Mouse (Mus musculus): ENCODE results near the gene Kifc1. TPM values are rescaled to one million over a fixed set of nuclear protein-coding genes. Genes with fewer than 3 reads are reported as not detected.

Kifc1 gene
- polyA plus RNA-seq, 1 experiment from 2014 or later, result 8.1 TPM

DNA sequence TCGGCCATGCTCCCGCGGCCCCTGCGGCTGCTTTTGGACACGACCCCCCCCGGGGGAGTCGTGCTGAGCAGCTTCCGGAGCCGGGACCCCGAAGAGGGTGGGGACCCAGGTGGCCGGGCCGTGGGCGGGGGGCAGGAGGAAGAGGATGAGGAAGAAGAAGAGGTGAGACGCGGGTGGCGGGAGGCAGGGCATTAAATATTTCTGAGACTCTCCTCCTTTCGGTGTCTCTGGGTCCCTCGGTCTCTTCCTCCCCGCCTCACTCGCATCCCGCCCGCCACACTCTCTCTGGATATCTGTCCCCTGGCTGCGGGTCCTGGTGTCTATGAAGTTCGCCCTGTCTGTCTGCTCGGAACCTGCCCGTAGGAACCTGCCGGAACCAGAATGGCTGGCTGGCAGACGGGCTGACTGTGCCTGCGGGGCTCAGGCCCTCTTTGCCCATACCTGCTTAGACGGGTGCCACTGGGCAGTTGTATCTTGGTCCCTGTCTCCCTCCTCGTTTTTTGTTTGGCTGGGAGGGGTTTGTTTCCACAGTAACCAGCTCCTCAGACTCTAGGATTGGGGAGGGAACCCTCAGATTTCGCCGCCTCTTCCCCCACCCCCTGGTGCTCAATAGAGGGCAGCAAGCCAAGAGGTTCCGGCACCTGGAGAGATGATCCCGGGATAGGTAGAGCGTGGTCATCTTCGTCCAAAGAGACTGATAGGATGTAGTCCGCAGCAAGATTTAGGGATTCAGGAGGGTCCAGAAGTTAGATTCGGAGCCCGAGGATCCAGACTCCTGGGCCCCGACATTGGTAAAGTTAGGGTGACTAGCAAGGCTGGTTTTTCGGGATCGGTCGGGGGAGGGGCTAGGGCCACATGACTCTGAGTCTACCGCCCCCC lies 40.1 kb upstream of the Kifc1 start:
- Histone ChIP-seq H3K27me3 (ENCODE audit: control insufficient read depth, insufficient read depth, low read length) (no peaks in the 10 kb centered on the region), H3K4me2 (peak overlapping the region; percentile 98), H3K9me3 (replicated peaks; ENCODE audit: control insufficient read depth, low read length) (no peaks in the 10 kb centered on the region), H3K4me1 (ENCODE audit: control insufficient read depth, insufficient read depth, low read length) (peaks cover 15% of the 10 kb centered on the region), H3K4me3 (ENCODE audit: low read depth, low read length) (peak overlapping the region; percentile 94), H3K27ac (ENCODE audit: low read depth, low read length) (peak overlapping the region; percentile 98), H3K36me3 (ENCODE audit: control insufficient read depth, insufficient read depth, low read length) (peaks cover 16% of the 10 kb centered on the region), H3K9ac (ENCODE audit: low read depth, low read length) (peak overlapping the region; percentile 91)
- WGBS (ENCODE audit: insufficient replicate concordance), result under 1% methylated on average over 44 of the region's 45 CpGs
- ATAC-seq (replicated peaks; ENCODE audit: insufficient number of reproducible peaks, low FRiP score, low TSS enrichment), result no peak

GRCm38 (mm10) chr17:33929371-33930279 lies 39.2 kb upstream of the Kifc1 start, which contains the start of gene Rgl2:
Rgl2 (plus strand) TSS chr17:33929543.
- H3K9me3 ChIP-seq (replicated peaks; ENCODE audit: control insufficient read depth, low read length), result no peaks in the 10 kb centered on the region
- peak within 1 kb of the TSS; percentile 98 for H3K27ac ChIP-seq (ENCODE audit: low read depth, low read length)
- ATAC-seq (replicated peaks; ENCODE audit: insufficient number of reproducible peaks, low FRiP score, low TSS enrichment), result peak; percentile 66
- H3K4me1 ChIP-seq (ENCODE audit: control insufficient read depth, insufficient read depth, low read length), result peaks cover 15% of the 10 kb centered on the region
- H3K9ac ChIP-seq (ENCODE audit: low read depth, low read length), result peak within 1 kb of the TSS; percentile 91
- H3K36me3 ChIP-seq (ENCODE audit: control insufficient read depth, insufficient read depth, low read length), result peaks cover 14% of the 10 kb centered on the region
- under 1% methylated on average over 73 of the region's 80 CpGs for WGBS (ENCODE audit: insufficient replicate concordance)
- no peaks in the 10 kb centered on the region for H3K27me3 ChIP-seq (ENCODE audit: control insufficient read depth, insufficient read depth, low read length)
- peak within 1 kb of the TSS; percentile 98 for H3K4me2 ChIP-seq
- H3K4me3 ChIP-seq (ENCODE audit: low read depth, low read length), result peak within 1 kb of the TSS; percentile 94

DNA sequence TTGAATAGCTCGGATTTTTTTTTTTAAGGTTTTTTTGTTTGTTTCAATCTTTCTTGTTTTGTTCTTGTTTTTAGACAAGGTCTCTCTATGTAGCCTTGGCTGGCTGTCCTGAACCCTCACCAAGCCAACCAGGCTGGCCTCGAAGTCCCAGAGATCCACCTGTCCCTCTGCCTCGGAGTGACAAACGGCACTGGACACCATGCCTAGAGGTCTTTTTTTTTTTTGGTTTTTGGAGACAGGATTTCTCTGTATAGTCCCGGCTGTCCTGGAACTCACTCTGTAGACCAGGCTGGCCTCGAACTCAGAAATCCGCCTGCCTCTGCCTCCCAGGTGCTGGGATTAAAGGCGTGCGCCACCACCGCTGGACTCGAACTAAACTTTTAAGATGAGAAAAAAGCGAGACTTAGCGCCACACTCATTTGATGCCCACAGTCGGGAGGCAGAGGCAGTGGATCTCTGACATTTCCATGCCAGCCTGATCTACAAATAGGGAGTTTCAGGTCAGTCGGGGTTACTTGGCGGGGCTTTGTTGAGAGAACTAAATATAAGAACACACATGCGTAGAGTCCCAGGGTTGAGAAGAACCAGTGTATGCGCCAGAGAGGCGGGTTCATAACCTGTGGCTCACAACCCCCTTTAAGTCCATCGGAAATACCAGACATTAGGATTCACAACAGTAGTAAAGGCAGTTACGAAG lies 37.9 kb upstream of the Kifc1 start:
- Histone ChIP-seq H3K27ac (ENCODE audit: low read depth, low read length) (no peak overlapping the region), H3K4me2 (peak overlapping the region; percentile 98)
- 58% methylated on average over 21 of the region's 21 CpGs for WGBS (ENCODE audit: insufficient replicate concordance)

GRCm38 (mm10) chr17:33926207-33926932 lies 35.9 kb upstream of the Kifc1 start:
- WGBS (ENCODE audit: insufficient replicate concordance), result 78% methylated on average over 17 of the region's 17 CpGs
- peaks cover 13% of the 10 kb centered on the region for H3K4me1 ChIP-seq (ENCODE audit: control insufficient read depth, insufficient read depth, low read length)
- no peaks in the 10 kb centered on the region for H3K9me3 ChIP-seq (replicated peaks; ENCODE audit: control insufficient read depth, low read length)
- no peak overlapping the region for H3K4me3 ChIP-seq (ENCODE audit: low read depth, low read length)
- H3K9ac ChIP-seq (ENCODE audit: low read depth, low read length), result no peak overlapping the region
- H3K27ac ChIP-seq (ENCODE audit: low read depth, low read length), result no peak overlapping the region
- no peak overlapping the region for H3K4me2 ChIP-seq
- no peak for ATAC-seq (replicated peaks; ENCODE audit: insufficient number of reproducible peaks, low FRiP score, low TSS enrichment)
- no peaks in the 10 kb centered on the region for H3K27me3 ChIP-seq (ENCODE audit: control insufficient read depth, insufficient read depth, low read length)
- no peaks in the 10 kb centered on the region; the same call in 1 of the 2 replicates for H3K36me3 ChIP-seq (ENCODE audit: control insufficient read depth, insufficient read depth, low read length)

More for the DNA sequence above, 37.9 kb upstream of the Kifc1 start:
- H3K9ac ChIP-seq (ENCODE audit: low read depth, low read length), result peak overlapping the region; percentile 91
- peaks cover 7% of the 10 kb centered on the region; the same call in 1 of the 2 replicates for H3K36me3 ChIP-seq (ENCODE audit: control insufficient read depth, insufficient read depth, low read length)
- no peak for ATAC-seq (replicated peaks; ENCODE audit: insufficient number of reproducible peaks, low FRiP score, low TSS enrichment)
- H3K4me3 ChIP-seq (ENCODE audit: low read depth, low read length), result peak overlapping the region; percentile 94
- H3K9me3 ChIP-seq (replicated peaks; ENCODE audit: control insufficient read depth, low read length), result no peaks in the 10 kb centered on the region
- peaks cover 15% of the 10 kb centered on the region for H3K4me1 ChIP-seq (ENCODE audit: control insufficient read depth, insufficient read depth, low read length)
- no peaks in the 10 kb centered on the region for H3K27me3 ChIP-seq (ENCODE audit: control insufficient read depth, insufficient read depth, low read length)

DNA sequence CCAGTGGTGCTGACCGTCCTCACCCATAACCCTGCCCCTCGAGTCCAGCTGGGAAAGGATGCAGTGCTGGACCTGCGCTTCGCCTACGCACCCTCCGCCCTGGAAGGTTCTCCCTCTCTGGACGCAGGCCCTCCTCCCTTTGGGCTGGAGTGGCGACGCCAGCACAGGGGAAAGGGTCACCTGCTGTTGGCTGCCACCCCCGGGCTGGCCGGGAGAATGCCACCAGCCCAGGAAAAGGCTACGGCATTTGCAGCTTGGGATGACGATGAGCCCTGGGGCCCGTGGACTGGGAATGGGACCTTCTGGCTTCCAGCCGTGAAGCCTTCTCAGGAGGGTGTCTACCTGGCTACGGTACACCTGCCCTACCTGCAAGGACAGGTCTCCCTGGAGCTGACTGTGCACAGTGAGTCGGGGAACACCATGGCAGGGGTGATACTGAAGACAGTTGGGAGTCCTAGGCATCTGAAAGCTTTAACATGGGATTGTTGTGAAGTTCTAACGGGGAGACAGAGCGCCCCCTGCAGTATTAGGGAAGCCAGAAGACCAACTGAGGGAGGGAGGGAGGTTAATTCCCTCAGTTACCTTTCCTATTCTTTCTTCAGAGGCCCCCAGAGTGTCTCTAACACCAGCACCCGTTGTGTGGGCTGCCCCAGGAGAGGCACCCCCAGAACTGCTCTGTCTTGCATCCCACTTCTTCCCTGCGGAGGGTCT lies 35.1 kb upstream of the Kifc1 start:
- Histone ChIP-seq H3K27me3 (ENCODE audit: control insufficient read depth, insufficient read depth, low read length) (no peaks in the 10 kb centered on the region), H3K9ac (ENCODE audit: low read depth, low read length) (no peak overlapping the region), H3K27ac (ENCODE audit: low read depth, low read length) (no peak overlapping the region)

GRCm38 (mm10) chr17:33924577-33925283 lies 34.3 kb upstream of the Kifc1 start:
- no peaks in the 10 kb centered on the region for H3K27me3 ChIP-seq (ENCODE audit: control insufficient read depth, insufficient read depth, low read length)
- 78% methylated on average over 10 of the region's 10 CpGs for WGBS (ENCODE audit: insufficient replicate concordance)
- no peak overlapping the region for H3K9ac ChIP-seq (ENCODE audit: low read depth, low read length)
- no peak overlapping the region for H3K4me2 ChIP-seq
- H3K9me3 ChIP-seq (replicated peaks; ENCODE audit: control insufficient read depth, low read length), result no peaks in the 10 kb centered on the region
- H3K36me3 ChIP-seq (ENCODE audit: control insufficient read depth, insufficient read depth, low read length), result no peaks in the 10 kb centered on the region; the same call in 1 of the 2 replicates
- ATAC-seq (replicated peaks; ENCODE audit: insufficient number of reproducible peaks, low FRiP score, low TSS enrichment), result no peak
- no peak overlapping the region for H3K27ac ChIP-seq (ENCODE audit: low read depth, low read length)
- H3K4me1 ChIP-seq (ENCODE audit: control insufficient read depth, insufficient read depth, low read length), result peaks cover 9% of the 10 kb centered on the region
- H3K4me3 ChIP-seq (ENCODE audit: low read depth, low read length), result no peak overlapping the region

More for the DNA sequence above, 35.1 kb upstream of the Kifc1 start:
- Histone ChIP-seq H3K4me2 (no peak overlapping the region), H3K36me3 (ENCODE audit: control insufficient read depth, insufficient read depth, low read length) (no peaks in the 10 kb centered on the region; the same call in 1 of the 2 replicates), H3K4me3 (ENCODE audit: low read depth, low read length) (no peak overlapping the region), H3K4me1 (ENCODE audit: control insufficient read depth, insufficient read depth, low read length) (peaks cover 9% of the 10 kb centered on the region), H3K9me3 (replicated peaks; ENCODE audit: control insufficient read depth, low read length) (no peaks in the 10 kb centered on the region)
- ATAC-seq (replicated peaks; ENCODE audit: insufficient number of reproducible peaks, low FRiP score, low TSS enrichment), result no peak
- 80% methylated on average over 21 of the region's 21 CpGs for WGBS (ENCODE audit: insufficient replicate concordance)

DNA sequence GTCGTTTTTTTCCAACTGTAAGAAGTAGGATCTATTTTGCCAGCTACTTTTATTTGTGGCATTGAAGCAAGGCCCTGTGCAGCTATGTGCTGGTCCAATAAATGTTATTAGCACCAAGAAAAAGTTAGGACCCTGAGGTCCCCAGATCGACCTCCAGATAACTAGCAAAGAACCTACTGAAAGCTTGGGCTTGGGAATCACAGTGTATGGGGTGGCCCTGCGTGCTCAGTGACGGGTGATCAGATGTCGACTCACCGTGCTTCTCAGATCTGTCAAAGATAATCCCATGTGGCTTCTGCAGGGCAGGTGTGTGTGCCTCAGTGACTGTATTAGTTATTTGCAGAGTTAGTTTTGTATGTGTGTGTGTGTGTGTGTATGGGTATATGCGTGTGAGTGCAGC lies 30.9 kb upstream of the Kifc1 start:
- H3K9me3 ChIP-seq (replicated peaks; ENCODE audit: control insufficient read depth, low read length), result no peaks in the 10 kb centered on the region
- no peak overlapping the region for H3K4me3 ChIP-seq (ENCODE audit: low read depth, low read length)
- ATAC-seq (replicated peaks; ENCODE audit: insufficient number of reproducible peaks, low FRiP score, low TSS enrichment), result no peak
- peaks cover 3% of the 10 kb centered on the region; the same call in 1 of the 2 replicates for H3K27me3 ChIP-seq (ENCODE audit: control insufficient read depth, insufficient read depth, low read length)
- no peak overlapping the region for H3K4me2 ChIP-seq
- no peak overlapping the region for H3K9ac ChIP-seq (ENCODE audit: low read depth, low read length)
- 79% methylated on average over 7 of the region's 7 CpGs for WGBS (ENCODE audit: insufficient replicate concordance)
- no peaks in the 10 kb centered on the region; the same call in 1 of the 2 replicates for H3K36me3 ChIP-seq (ENCODE audit: control insufficient read depth, insufficient read depth, low read length)
- H3K4me1 ChIP-seq (ENCODE audit: control insufficient read depth, insufficient read depth, low read length), result peaks cover 18% of the 10 kb centered on the region
- H3K27ac ChIP-seq (ENCODE audit: low read depth, low read length), result no peak overlapping the region
